In the genomic region with DNA sequence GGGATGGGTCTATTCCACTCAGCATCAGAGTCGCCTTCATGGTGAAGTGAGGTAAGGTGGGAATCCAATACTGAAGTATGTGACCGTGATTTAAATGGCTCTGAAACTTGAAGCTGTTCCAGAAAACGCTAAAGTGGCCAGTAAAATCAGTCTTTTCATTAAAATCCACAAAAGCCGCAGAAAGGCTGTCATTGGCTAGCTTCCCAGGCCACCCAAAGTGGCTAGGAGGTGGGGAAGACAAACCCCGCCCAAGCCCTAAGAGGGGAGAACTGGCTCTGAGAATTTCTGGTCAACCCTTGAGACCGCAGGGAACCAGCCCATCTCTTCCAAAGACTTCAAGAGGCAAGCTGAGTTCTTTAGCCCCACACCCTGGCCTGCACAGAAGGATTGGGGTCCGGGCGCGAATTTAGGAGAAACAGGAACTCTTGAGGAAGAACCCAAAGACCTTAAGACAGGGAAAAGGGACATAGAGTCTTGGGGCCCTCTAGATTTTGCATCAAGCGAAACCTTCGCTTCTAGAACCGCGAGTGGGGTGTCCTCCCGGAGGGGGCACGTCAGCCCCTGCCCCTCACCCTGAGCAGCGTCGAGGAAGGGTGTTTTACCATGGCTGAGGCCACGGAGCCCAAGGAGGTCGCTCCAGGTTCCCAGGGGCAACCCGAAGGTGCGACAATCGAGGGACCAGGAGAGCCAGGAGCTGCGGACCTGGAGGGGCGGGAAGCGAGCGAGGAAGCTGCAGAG, we compare ENCODE assay signal across 10 mouse cellular contexts. TPM values are rescaled to one million over a fixed set of nuclear protein-coding genes. Genes with fewer than 3 reads are reported as not detected.
A peak's percentile ranks its signal among the peaks of the same experiment; 100 is the strongest.
DNase-seq lines count a peak whose midpoint lies in the region; ATAC-seq and TF ChIP-seq lines count a peak whose summit lies in the region.
"Had no signal": no experiment of that assay in that cellular context is flagged by ENCODE, and none has a peak within 500 bp of the region (broad histone marks: within the 10 kb centered on the region; RNA-seq: fewer than 3 reads in every experiment).

No protein-coding gene starts in this region.

- H3K4me2 ChIP-seq in hindbrain, embryonic 11.5 days (replicated peaks; ENCODE audit: low read depth, low read length), result peak overlapping the region; percentile 91
- peak overlapping the region; percentile 68 for H3K4me2 ChIP-seq in lung, postnatal 0 days (replicated peaks; ENCODE audit: low read depth, low read length)

- in situ Hi-C loops in ES-E14 (cut with MboI; ENCODE audit: low sequenced_read_pairs in 2 of 2, unreplicated experiment in 2 of 2), result no loop called here

- no peak for DNase-seq in heart, embryonic 10.5 days (ENCODE audit: low spot score)
- DNase-seq in heart, adult 18-20 months, result no peak
- no peak for DNase-seq in ES-E14 (ENCODE audit: low read depth, low spot score)
- DNase-seq in hindbrain, embryonic 11.5 days (ENCODE audit: low spot score), result peak; percentile 36
- DNase-seq in lung, postnatal 0 days (ENCODE audit: low spot score), result peak; percentile 56
- no peak for DNase-seq in thymus, postnatal 14 days
- no peak for DNase-seq in urinary bladder, postnatal 4 days (ENCODE audit: low spot score in 2 of 2)
- no peak for DNase-seq in adrenal gland, postnatal 14 days
- DNase-seq: cerebellum, adult 11 months; right cerebral cortex, postnatal 4 days had no signal

- no peaks in the 10 kb centered on the region for H3K36me3 ChIP-seq in heart, embryonic 10.5 days
- H3K36me3 ChIP-seq in ES-E14 (ENCODE audit: control insufficient read depth, insufficient read depth, low read length, poor library complexity, severe bottlenecking), result no peaks in the 10 kb centered on the region
- no peaks in the 10 kb centered on the region for H3K36me3 ChIP-seq in hindbrain, embryonic 11.5 days (ENCODE audit: control insufficient read depth, insufficient read depth, low read length)
- no peaks in the 10 kb centered on the region for H3K36me3 ChIP-seq in lung, postnatal 0 days (ENCODE audit: insufficient read depth, low read length)

- peak overlapping the region; percentile 57 for H3K9ac ChIP-seq in ES-E14 (ENCODE audit: insufficient read depth, low read depth, low read length, poor library complexity, severe bottlenecking)
- H3K9ac ChIP-seq in hindbrain, embryonic 11.5 days (ENCODE audit: low read depth, low read length), result peak overlapping the region; percentile 50; the same call in 1 of the 2 replicates
- H3K9ac ChIP-seq in lung, postnatal 0 days (replicated peaks; ENCODE audit: low read depth), result no peak overlapping the region

- no peaks in the 10 kb centered on the region for H3K9me3 ChIP-seq in heart, embryonic 10.5 days
- no peaks in the 10 kb centered on the region for H3K9me3 ChIP-seq in ES-E14 (ENCODE audit: control insufficient read depth, insufficient read depth, low read depth, low read length)
- no peaks in the 10 kb centered on the region for H3K9me3 ChIP-seq in hindbrain, embryonic 11.5 days (ENCODE audit: control insufficient read depth, low read length)
- H3K9me3 ChIP-seq in lung, postnatal 0 days (ENCODE audit: low read length), result no peaks in the 10 kb centered on the region

- peak overlapping the region; percentile 68; the same call in 1 of the 2 replicates for H3K27ac ChIP-seq in heart, embryonic 10.5 days
- H3K27ac ChIP-seq in ES-E14 (ENCODE audit: insufficient read depth, low read depth, low read length, poor library complexity, severe bottlenecking), result no peak overlapping the region
- H3K27ac ChIP-seq in hindbrain, embryonic 11.5 days (ENCODE audit: low read depth, low read length), result no peak overlapping the region
- peak overlapping the region; percentile 16; the same call in 1 of the 2 replicates for H3K27ac ChIP-seq in lung, postnatal 0 days (ENCODE audit: low read length)

- peaks cover 31% of the 10 kb centered on the region for H3K4me1 ChIP-seq in heart, embryonic 10.5 days
- no peaks in the 10 kb centered on the region; a peak in 1 of 4 replicates for H3K4me1 ChIP-seq in ES-E14 (ENCODE audit: control insufficient read depth in 2 of 2, insufficient read depth in 2 of 2, low read length in 2 of 2, poor library complexity in 1 of 2)
- 0 out of 2 replicates have a peak, but pooled peaks cover 3% of the 10 kb centered on the region for H3K4me1 ChIP-seq in hindbrain, embryonic 11.5 days (replicated peaks; ENCODE audit: control insufficient read depth, insufficient read depth, low read length)
- 0 out of 2 replicates have a peak, but pooled peaks cover 3% of the 10 kb centered on the region for H3K4me1 ChIP-seq in lung, postnatal 0 days (ENCODE audit: insufficient read depth, low read depth, low read length)

- no peak for TF ChIP-seq CTCF in lung, postnatal 0 days (IDR thresholded peaks at IDR 0.05)

- peaks cover 48% of the 10 kb centered on the region for H3K27me3 ChIP-seq in heart, embryonic 10.5 days (ENCODE audit: insufficient read depth, poor library complexity, severe bottlenecking)
- peaks cover 32% of the 10 kb centered on the region for H3K27me3 ChIP-seq in hindbrain, embryonic 11.5 days (ENCODE audit: control insufficient read depth, insufficient read depth, low read length)
- no peaks in the 10 kb centered on the region for H3K27me3 ChIP-seq in lung, postnatal 0 days (replicated peaks; ENCODE audit: insufficient read depth, low read length)

- H3K4me3 ChIP-seq in heart, embryonic 10.5 days, result peak overlapping the region; percentile 69
- H3K4me3 ChIP-seq in ES-E14 (ENCODE audit: insufficient read depth in 1 of 2, low read depth in 1 of 2, low read length in 2 of 2, poor library complexity in 1 of 2, severe bottlenecking in 1 of 2), result peak overlapping the region; percentile 67 to 68
- H3K4me3 ChIP-seq in hindbrain, embryonic 11.5 days (ENCODE audit: low read depth, low read length), result peak overlapping the region; percentile 51
- H3K4me3 ChIP-seq in lung, postnatal 0 days (ENCODE audit: low read depth, low read length), result peak overlapping the region; percentile 46

- TF ChIP-seq EP300 in lung, postnatal 0 days (IDR thresholded peaks at IDR 0.05), result no peak

- 10% methylated on average over 26 of the region's 26 CpGs for WGBS in heart, embryonic 10.5 days
- WGBS in hindbrain, embryonic 11.5 days, result 11% methylated on average over 26 of the region's 26 CpGs
- 7% methylated on average over 26 of the region's 26 CpGs for WGBS in lung, postnatal 0 days

- ATAC-seq in hindbrain, embryonic 11.5 days (ENCODE audit: low FRiP score), result 0 out of 2 replicates have a peak, but pooled peaks have one; percentile 4
- ATAC-seq in lung, postnatal 0 days, result peak; percentile 50

TF ChIP-seq in ES-E14, 5 proteins besides CTCF, POLR2A, EP300 and RAD21:
- TF ChIP-seq ZC3H11A (IDR thresholded peaks at IDR 0.05; ENCODE audit: borderline replicate concordance, low read depth, low read length) (no peak), CHD2 (IDR thresholded peaks at IDR 0.05; ENCODE audit: low read depth, low read length) (no peak), HCFC1 (IDR thresholded peaks at IDR 0.05; ENCODE audit: borderline replicate concordance, insufficient read depth, low read length) (no peak), ZNF384 (IDR thresholded peaks at IDR 0.05; ENCODE audit: low read depth, low read length) (no peak), MAFK (IDR thresholded peaks at IDR 0.05; ENCODE audit: insufficient read depth, low read depth, low read length) (no peak)

RNA-seq across cellular contexts. Expression of gene Clic6, which starts 12.5 kb away (rescaled TPM):
- polyA plus RNA-seq in heart, embryonic 10.5 days (2016; fragmentation: Nextera tagmentation; extraction: Ambion mirVana), result 3.1 and 4.2 TPM in 2 replicates
- total RNA-seq in heart, adult 18-20 months (2021), result 1 to 10 TPM in 1 of 2 experiments, under 1 TPM in 1; 0.37 to 1.1 TPM
- 0.37 and 1.0 TPM in 2 replicates for total RNA-seq in ES-E14 (2012; rRNA removed)
- polyA plus RNA-seq in hindbrain, embryonic 11.5 days (2014; fragmentation: Nextera tagmentation; extraction: Ambion mirVana), result 3.4 and 4.8 TPM in 2 replicates
- polyA plus RNA-seq in lung, postnatal 0 days (2015; fragmentation: Nextera tagmentation; extraction: Ambion mirVana), result 14.5 and 16.4 TPM in 2 replicates
- 0.34 and 0.70 TPM in 2 replicates for total RNA-seq in adrenal gland, postnatal 14 days (2021)

RNA-seq across cellular contexts. Expression of gene Rcan1, which starts 27.4 kb away (rescaled TPM):
- polyA plus RNA-seq in heart, embryonic 10.5 days (2016; fragmentation: Nextera tagmentation; extraction: Ambion mirVana), result 78.8 and 129 TPM in 2 replicates
- 100 to 1,000 TPM in 1 of 2 experiments, 10 to 100 TPM in 1; 95.4 to 129 TPM for total RNA-seq in heart, adult 18-20 months (2021)
- total RNA-seq in ES-E14 (2012; rRNA removed), result 11.8 and 15.8 TPM in 2 replicates
- polyA plus RNA-seq in hindbrain, embryonic 11.5 days (2014; fragmentation: Nextera tagmentation; extraction: Ambion mirVana), result 39.3 and 45.3 TPM in 2 replicates
- 54.7 and 56.1 TPM in 2 replicates for polyA plus RNA-seq in lung, postnatal 0 days (2015; fragmentation: Nextera tagmentation; extraction: Ambion mirVana)
- 16.6 and 16.9 TPM in 2 replicates for total RNA-seq in adrenal gland, postnatal 14 days (2021)

Comparison
In these comparisons a context has a peak if more than half of its experiments do, and no peak if none do; other contexts are left out.
1. DNase-seq: peak in hindbrain, embryonic 11.5 days (single experiment) and lung, postnatal 0 days (single experiment); none in heart, embryonic 10.5 days (single experiment), heart, adult 18-20 months (0 of 2), ES-E14 (single experiment), thymus, postnatal 14 days (single experiment), urinary bladder, postnatal 4 days (0 of 2) and adrenal gland, postnatal 14 days (single experiment).
2. H3K27ac ChIP-seq: peak in heart, embryonic 10.5 days (single experiment) and lung, postnatal 0 days (single experiment); none in ES-E14 (single experiment) and hindbrain, embryonic 11.5 days (single experiment).
3. Peak in every context shown above with its lines, with median percentiles within 50 percentile points of each other: H3K4me3 ChIP-seq.